ENCODE assay signal across 8 mouse cellular contexts in genomic region chr2:130449794-130450433, GRCm38 (mm10). TPM values are rescaled to one million over a fixed set of nuclear protein-coding genes. Genes with fewer than 3 reads are reported as not detected.
DNase-seq lines count a peak whose midpoint lies in the region; ATAC-seq and TF ChIP-seq lines count a peak whose summit lies in the region.

Ptpra (plus strand) TSS chr2:130450278.

- H3K79me2 ChIP-seq in CH12.LX (replicated peaks; ENCODE audit: control insufficient read depth, extremely low read depth, insufficient read depth, poor library complexity, severe bottlenecking): peaks cover 18% of the 10 kb centered on the region

- H3K27ac ChIP-seq in CH12.LX (ENCODE audit: insufficient read depth, low read depth): 0 out of 2 replicates have a peak within 1 kb of the TSS, but pooled peaks have one; percentile 5
- peak within 1 kb of the TSS; percentile 87 for H3K27ac ChIP-seq in forebrain, embryonic 12.5 days
- H3K27ac ChIP-seq in heart, postnatal 0 days (ENCODE audit: low read depth): peak within 1 kb of the TSS; percentile 82
- peak within 1 kb of the TSS; percentile 84 for H3K27ac ChIP-seq in liver, postnatal 0 days (ENCODE audit: low read depth)
- peak within 1 kb of the TSS; percentile 80 for H3K27ac ChIP-seq in neural tube, embryonic 14.5 days (ENCODE audit: low read depth, low read length)

- TF ChIP-seq RAD21 in CH12.LX (IDR thresholded peaks at IDR 0.05; ENCODE audit: low read depth, low read length): no peak

- no peak for TF ChIP-seq EP300 in CH12.LX (IDR thresholded peaks at IDR 0.05; ENCODE audit: low read length)
- no peak for TF ChIP-seq EP300 in heart, postnatal 0 days (IDR thresholded peaks at IDR 0.05; ENCODE audit: low read depth)
- TF ChIP-seq EP300 in liver, postnatal 0 days (IDR thresholded peaks at IDR 0.05; ENCODE audit: low read depth): no peak

- dilution Hi-C loops in CH12.LX (cut with MboI; ENCODE audit: extremely low pct_ligation_motif_present, extremely low pct_unique_long_range_greater_than_20kb, low sequenced_read_pairs): no loop called here

- peaks cover 0 to 32% of the 10 kb centered on the region in 2 experiments; a peak in 2 of 4 replicates for H3K4me1 ChIP-seq in CH12.LX (ENCODE audit: control insufficient read depth in 1 of 2, insufficient read depth in 2 of 2)
- peaks cover 27% of the 10 kb centered on the region for H3K4me1 ChIP-seq in forebrain, embryonic 12.5 days
- peaks cover 28% of the 10 kb centered on the region for H3K4me1 ChIP-seq in heart, postnatal 0 days (ENCODE audit: control insufficient read depth, insufficient read depth)
- H3K4me1 ChIP-seq in liver, postnatal 0 days (ENCODE audit: insufficient read depth): peaks cover 31% of the 10 kb centered on the region
- H3K4me1 ChIP-seq in neural tube, embryonic 14.5 days (ENCODE audit: control insufficient read depth, insufficient read depth, low read length): 0 out of 2 replicates have a peak, but pooled peaks cover 14% of the 10 kb centered on the region

- in situ Hi-C loops in CH12.LX (cut with MboI; ENCODE audit: low pct_ligation_motif_present, low pct_unique_long_range_greater_than_20kb, low sequenced_read_pairs): loop anchor here (10.0 kb wide), 1 partner anchor 105 kb away; no protein-coding TSS in a partner anchor

- WGBS in forebrain, embryonic 12.5 days: 0% methylated on average over 50 of the region's 50 CpGs
- WGBS in heart, postnatal 0 days: under 1% methylated on average over 44 of the region's 50 CpGs
- under 1% methylated on average over 47 of the region's 50 CpGs for WGBS in large intestine, adult 2 months
- WGBS in liver, postnatal 0 days (ENCODE audit: insufficient replicate concordance): under 1% methylated on average over 38 of the region's 50 CpGs
- under 1% methylated on average over 41 of the region's 50 CpGs for WGBS in neural tube, embryonic 14.5 days

- H3K4me3 ChIP-seq in CH12.LX (replicated peaks in 1 of 3; ENCODE audit: low read depth in 2 of 3, low read length in 2 of 3, poor library complexity in 1 of 3): peak within 1 kb of the TSS; percentile 76 to 91 (median 89)
- peak within 1 kb of the TSS; percentile 87 for H3K4me3 ChIP-seq in forebrain, embryonic 12.5 days (replicated peaks)
- peak within 1 kb of the TSS; percentile 91 for H3K4me3 ChIP-seq in heart, postnatal 0 days (ENCODE audit: low read depth, low read length)
- H3K4me3 ChIP-seq in liver, postnatal 0 days (ENCODE audit: low read depth, low read length): peak within 1 kb of the TSS; percentile 88
- H3K4me3 ChIP-seq in neural tube, embryonic 14.5 days (ENCODE audit: low read depth, low read length): peak within 1 kb of the TSS; percentile 91

- H3K9me3 ChIP-seq in CH12.LX (replicated peaks; ENCODE audit: low read length): no peaks in the 10 kb centered on the region
- H3K9me3 ChIP-seq in forebrain, embryonic 12.5 days: no peaks in the 10 kb centered on the region
- no peaks in the 10 kb centered on the region for H3K9me3 ChIP-seq in heart, postnatal 0 days (replicated peaks; ENCODE audit: control insufficient read depth, low read length)
- no peaks in the 10 kb centered on the region for H3K9me3 ChIP-seq in liver, postnatal 0 days (ENCODE audit: low read length)
- no peaks in the 10 kb centered on the region for H3K9me3 ChIP-seq in neural tube, embryonic 14.5 days (ENCODE audit: control insufficient read depth, low read length)

- peaks cover 0 to 16% of the 10 kb centered on the region in 2 experiments for H3K36me3 ChIP-seq in CH12.LX (replicated peaks in 1 of 2; ENCODE audit: control insufficient read depth in 1 of 2, insufficient read depth in 1 of 2, low read length in 1 of 2)
- H3K36me3 ChIP-seq in forebrain, embryonic 12.5 days (replicated peaks): 0 out of 2 replicates have a peak, but pooled peaks cover 5% of the 10 kb centered on the region
- no peaks in the 10 kb centered on the region for H3K36me3 ChIP-seq in heart, postnatal 0 days (replicated peaks; ENCODE audit: control insufficient read depth, insufficient read depth, low read length)
- H3K36me3 ChIP-seq in liver, postnatal 0 days (replicated peaks; ENCODE audit: insufficient read depth, low read length): no peaks in the 10 kb centered on the region
- H3K36me3 ChIP-seq in neural tube, embryonic 14.5 days (ENCODE audit: control insufficient read depth, insufficient read depth, low read length): no peaks in the 10 kb centered on the region

- peak; percentile 74 for DNase-seq in CH12.LX (ENCODE audit: extremely low read depth)
- DNase-seq in c-Kit-positive CD71-positive TER-119-negative erythroid progenitor cells, embryonic 14.5 days (ENCODE audit: low read depth): peak; percentile 81
- peak; percentile 73 for DNase-seq in heart, postnatal 0 days (ENCODE audit: low spot score)
- peak; percentile 52 for DNase-seq in large intestine, adult 2 months (ENCODE audit: low read depth, low spot score)
- peak; percentile 92 for DNase-seq in liver, postnatal 0 days
- DNase-seq in testis, postnatal 10 days (ENCODE audit: low spot score): peak; percentile 94

- peak within 1 kb of the TSS; percentile 74 for H3K4me2 ChIP-seq in CH12.LX (ENCODE audit: insufficient read depth, low read depth, poor library complexity, severe bottlenecking)
- peak within 1 kb of the TSS; percentile 67 for H3K4me2 ChIP-seq in forebrain, embryonic 12.5 days
- H3K4me2 ChIP-seq in heart, postnatal 0 days (ENCODE audit: low read depth, low read length): peak within 1 kb of the TSS; percentile 88
- peak within 1 kb of the TSS; percentile 96 for H3K4me2 ChIP-seq in liver, postnatal 0 days (ENCODE audit: low read depth, low read length)
- H3K4me2 ChIP-seq in neural tube, embryonic 14.5 days (ENCODE audit: low read depth, low read length): peak within 1 kb of the TSS; percentile 93

- H3K27me3 ChIP-seq in CH12.LX (replicated peaks): no peaks in the 10 kb centered on the region
- H3K27me3 ChIP-seq in forebrain, embryonic 12.5 days: peaks cover 13% of the 10 kb centered on the region
- H3K27me3 ChIP-seq in heart, postnatal 0 days (ENCODE audit: control insufficient read depth, insufficient read depth, low read length): 0 out of 2 replicates have a peak, but pooled peaks cover 4% of the 10 kb centered on the region
- no peaks in the 10 kb centered on the region for H3K27me3 ChIP-seq in liver, postnatal 0 days (ENCODE audit: insufficient read depth, low read length)
- no peaks in the 10 kb centered on the region for H3K27me3 ChIP-seq in neural tube, embryonic 14.5 days (ENCODE audit: control insufficient read depth, insufficient read depth, low read length)

- H3K9ac ChIP-seq in CH12.LX (ENCODE audit: insufficient read depth, low read depth): peak within 1 kb of the TSS; percentile 55
- peak within 1 kb of the TSS; percentile 92 for H3K9ac ChIP-seq in forebrain, embryonic 12.5 days
- H3K9ac ChIP-seq in heart, postnatal 0 days (replicated peaks; ENCODE audit: low read depth, low read length): peak within 1 kb of the TSS; percentile 68
- peak within 1 kb of the TSS; percentile 88 for H3K9ac ChIP-seq in liver, postnatal 0 days (replicated peaks)
- H3K9ac ChIP-seq in neural tube, embryonic 14.5 days (replicated peaks; ENCODE audit: low read depth, low read length): peak within 1 kb of the TSS; percentile 88

- peak; percentile 87 for TF ChIP-seq POLR2A in CH12.LX (IDR thresholded peaks at IDR 0.05; ENCODE audit: low read depth, low read length)

- TF ChIP-seq CTCF in CH12.LX (conservative IDR thresholded peaks at IDR 0.05 in 1 of 2, IDR thresholded peaks at IDR 0.05 in 1 of 2; ENCODE audit: low read depth in 2 of 2, low read length in 2 of 2): no peak
- TF ChIP-seq CTCF in heart, postnatal 0 days (IDR thresholded peaks at IDR 0.05; ENCODE audit: low read depth): no peak
- TF ChIP-seq CTCF in liver, postnatal 0 days (IDR thresholded peaks at IDR 0.05; ENCODE audit: low read depth): no peak

- ATAC-seq in forebrain, embryonic 12.5 days (ENCODE audit: low FRiP score): peak; percentile 98
- ATAC-seq in heart, postnatal 0 days (ENCODE audit: insufficient read depth, low read depth): peak; percentile 97
- ATAC-seq in liver, postnatal 0 days: peak; percentile 98
- peak; percentile 98 for ATAC-seq in neural tube, embryonic 14.5 days (ENCODE audit: low read depth)

TF ChIP-seq in CH12.LX, 34 proteins besides CTCF, POLR2A, EP300 and RAD21 (continues in another document):
- TF ChIP-seq JUN (IDR thresholded peaks at IDR 0.05; ENCODE audit: insufficient read depth, low read depth, low read length): no peak
- peak; percentile 25; the same call in 1 of the 2 replicates for TF ChIP-seq UBTF (IDR thresholded peaks at IDR 0.05; ENCODE audit: low read depth, low read length)
- TF ChIP-seq MYC (IDR thresholded peaks at IDR 0.05; ENCODE audit: low read depth, low read length): no peak
- TF ChIP-seq ZC3H11A (IDR thresholded peaks at IDR 0.05; ENCODE audit: low read depth, low read length): no peak
- TF ChIP-seq NELFE (IDR thresholded peaks at IDR 0.05; ENCODE audit: low read depth, low read length): peak; percentile 63
- TF ChIP-seq MAFK (IDR thresholded peaks at IDR 0.05; ENCODE audit: insufficient replicate concordance, low read length): no peak
- no peak for TF ChIP-seq IRF4 (IDR thresholded peaks at IDR 0.05; ENCODE audit: low read depth, low read length)
- TF ChIP-seq JUND (conservative IDR thresholded peaks at IDR 0.05; ENCODE audit: low read depth, low read length): no peak
- no peak for TF ChIP-seq E2F4 (IDR thresholded peaks at IDR 0.05; ENCODE audit: insufficient replicate concordance, low read depth, low read length)
- no peak for TF ChIP-seq MEF2A (IDR thresholded peaks at IDR 0.05; ENCODE audit: borderline replicate concordance, low read depth, low read length)
- TF ChIP-seq ZMIZ1 (IDR thresholded peaks at IDR 0.05; ENCODE audit: low read depth, low read length): peak; percentile 62; the same call in 1 of the 2 replicates
- no peak for TF ChIP-seq KAT2A (IDR thresholded peaks at IDR 0.05; ENCODE audit: insufficient replicate concordance, low read length)
- no peak for TF ChIP-seq USF2 (conservative IDR thresholded peaks at IDR 0.05; ENCODE audit: low read depth, low read length)
- TF ChIP-seq PAX5 (IDR thresholded peaks at IDR 0.05; ENCODE audit: low read length): no peak
- no peak for TF ChIP-seq MAZ (IDR thresholded peaks at IDR 0.05; ENCODE audit: low read depth, low read length)
- TF ChIP-seq TCF12 (IDR thresholded peaks at IDR 0.05; ENCODE audit: low read depth, low read length): no peak

RNA-seq across cellular contexts. Expression of gene Ptpra, which starts in this region (rescaled TPM):
- total RNA-seq in CH12.LX (2012; rRNA removed) (36.0 and 38.5 TPM in 2 replicates), CH12.LX (2014; rRNA removed) (38.5 and 40.4 TPM in 2 replicates)
- polyA plus RNA-seq in CH12.LX (2012; ENCODE audit: insufficient read length, low read depth): 67.5 and 73.3 TPM in 2 replicates
- 130 and 138 TPM in 2 replicates for polyA plus RNA-seq in forebrain, embryonic 12.5 days (2016; fragmentation: Nextera tagmentation; extraction: Ambion mirVana)
- total RNA-seq in heart, postnatal 0 days (2014; rRNA removed; ENCODE audit: low replicate concordance): 21.7 and 39.5 TPM in 2 replicates
- polyA plus RNA-seq in heart, postnatal 0 days (2015; fragmentation: Nextera tagmentation; extraction: Ambion mirVana): 44.2 and 44.5 TPM in 2 replicates
- polyA plus RNA-seq in large intestine, adult 2 months (2012; rRNA removed): 26.4 and 32.3 TPM in 2 replicates
- polyA plus RNA-seq in liver, postnatal 0 days (2015; fragmentation: Nextera tagmentation; extraction: Ambion mirVana): 18.4 and 18.7 TPM in 2 replicates
- 164 and 165 TPM in 2 replicates for polyA plus RNA-seq in neural tube, embryonic 14.5 days (2014; fragmentation: Nextera tagmentation; extraction: Ambion mirVana)

Comparison
In these comparisons a context has a peak if more than half of its experiments do, and no peak if none do; other contexts are left out.
1. Peak in every context shown above with its lines: DNase-seq, ATAC-seq, H3K4me3 ChIP-seq and H3K27ac ChIP-seq.
2. H3K27ac ChIP-seq: peak in every context shown above with its lines; median percentile 87 in forebrain, embryonic 12.5 days; 84 in liver, postnatal 0 days; 82 in heart, postnatal 0 days; 80 in neural tube, embryonic 14.5 days; 5 in CH12.LX.